Mouse (Mus musculus) left cerebral cortex, adult 8-10 months (tissue): ENCODE data around the gene Map2. TPM values are rescaled to one million over a fixed set of nuclear protein-coding genes. Genes with fewer than 3 reads are reported as not detected.

Source experiments
- DNase-seq, 2 experiments: peaks; one replicate each; pipeline ENCODE4 v3.0.0; 2022; ENCODE audit warnings: low spot score in 2 of 2
- total RNA-seq, 4 experiments: library from RNA; stranded (reverse); gene quantifications; 2 replicates each; pipeline ENCODE4 v1.2.4; 2022

Map2 gene
- total RNA-seq, 4 experiments from 2014 or later: 960 to 1,199 (median 1,078) TPM

DNA sequence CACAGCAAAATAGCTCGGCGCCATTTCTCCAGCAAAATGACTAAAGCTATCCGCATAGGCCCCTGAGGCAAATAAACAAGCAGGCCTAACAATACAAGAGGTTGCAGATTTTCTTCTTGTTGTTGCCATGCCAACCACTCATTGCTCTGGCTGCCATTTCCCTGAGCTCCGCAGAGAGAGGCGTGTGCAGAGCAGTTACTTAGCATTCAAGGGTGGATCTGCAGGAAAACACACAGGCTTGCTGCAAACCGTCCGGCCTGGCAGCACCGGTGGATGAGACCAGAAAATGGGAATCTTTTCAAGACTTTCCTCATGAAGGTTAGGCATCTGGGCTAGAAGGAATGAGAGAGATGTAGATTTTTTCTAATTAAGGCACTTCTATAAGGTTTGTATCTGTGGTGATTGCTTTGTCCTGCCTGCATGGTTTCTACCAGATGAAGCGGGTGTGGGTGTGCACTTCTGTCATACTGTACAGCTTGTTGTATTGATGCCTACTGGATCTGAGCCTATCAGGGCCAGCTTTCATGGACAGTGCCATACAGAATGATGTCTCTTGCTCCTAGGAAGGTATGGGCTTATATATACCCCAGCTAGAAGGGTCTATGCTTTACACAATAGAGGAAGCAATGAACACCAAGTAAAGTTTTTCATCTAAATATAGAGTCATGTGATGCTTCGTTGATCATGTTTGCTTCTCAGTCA lies 211.8 kb downstream of the Map2 start:
- peak in 1 of 2 experiments; percentile 74 for DNase-seq

DNA sequence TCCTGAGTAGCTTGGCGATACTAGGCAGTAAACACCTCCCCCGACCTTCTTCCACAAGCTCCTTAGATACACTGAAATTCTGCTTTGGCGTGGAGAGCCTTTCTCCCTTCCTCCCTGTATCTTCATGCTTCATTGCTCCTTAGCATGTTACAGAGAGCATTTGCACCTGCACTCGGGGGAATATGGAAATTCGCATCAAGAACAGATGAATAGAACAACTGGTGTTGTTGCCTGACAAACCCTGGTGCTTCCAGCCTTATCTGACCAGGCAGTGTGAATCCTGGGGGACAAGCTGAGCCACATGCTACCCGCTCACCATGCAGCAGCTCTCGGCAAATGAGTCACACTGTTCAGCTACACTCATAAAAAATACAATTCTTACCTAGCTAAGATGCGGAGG lies 213.5 kb downstream of the Map2 start:
- DNase-seq: peak in 1 of 2 experiments; percentile 68

DNA sequence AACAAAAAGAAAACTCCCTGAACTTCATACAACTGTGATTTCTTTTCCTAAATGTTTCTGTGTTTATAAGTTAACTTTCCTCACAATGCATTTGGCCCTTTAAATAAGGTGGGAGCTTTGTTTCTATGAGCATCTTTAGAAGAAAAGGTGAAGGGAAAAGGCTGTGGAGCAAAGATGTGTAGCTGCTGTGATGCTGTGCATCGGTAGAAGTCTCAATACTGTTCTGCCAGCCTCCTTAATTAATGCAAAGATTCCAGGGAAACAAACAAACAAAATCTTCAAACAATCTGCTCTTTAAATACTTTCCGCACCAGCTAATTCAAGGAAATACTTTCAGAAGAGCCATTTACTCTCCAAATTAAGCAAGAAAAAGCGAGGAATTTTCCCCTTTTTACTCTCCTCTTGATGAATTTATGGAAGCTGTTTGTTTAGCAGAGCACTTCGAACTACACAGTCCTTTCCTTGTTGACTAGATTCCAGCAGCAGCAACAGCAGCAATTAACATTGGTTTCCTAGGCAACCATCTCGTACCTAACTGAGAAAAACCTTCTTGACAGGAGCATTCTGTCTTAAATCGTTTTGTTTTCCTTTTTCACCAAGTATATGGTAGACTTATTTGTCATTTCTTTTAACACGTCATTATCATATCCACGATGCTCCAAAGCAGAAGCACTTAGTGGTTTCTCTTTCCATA lies 220.0 kb downstream of the Map2 start:
- no peak for DNase-seq

DNA sequence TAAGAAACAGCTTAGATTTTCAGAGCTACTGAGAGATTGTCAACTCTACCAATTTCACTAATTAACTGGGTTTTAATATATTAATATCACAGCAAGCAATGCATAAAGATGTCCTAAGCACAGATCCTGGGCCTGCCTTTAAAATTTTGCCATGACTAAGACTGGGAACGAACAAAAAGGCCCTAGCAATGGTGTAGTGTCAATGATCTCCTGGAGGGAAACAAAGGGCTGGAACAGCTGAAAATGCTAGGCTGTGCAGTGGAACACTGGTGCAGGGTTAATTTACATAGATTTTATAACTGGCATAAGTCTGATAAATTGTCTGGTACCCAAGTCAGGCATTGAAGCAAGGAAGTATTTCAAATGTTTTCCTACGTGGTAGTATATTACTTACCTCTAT lies 220.8 kb downstream of the Map2 start:
- DNase-seq: no peak

DNA sequence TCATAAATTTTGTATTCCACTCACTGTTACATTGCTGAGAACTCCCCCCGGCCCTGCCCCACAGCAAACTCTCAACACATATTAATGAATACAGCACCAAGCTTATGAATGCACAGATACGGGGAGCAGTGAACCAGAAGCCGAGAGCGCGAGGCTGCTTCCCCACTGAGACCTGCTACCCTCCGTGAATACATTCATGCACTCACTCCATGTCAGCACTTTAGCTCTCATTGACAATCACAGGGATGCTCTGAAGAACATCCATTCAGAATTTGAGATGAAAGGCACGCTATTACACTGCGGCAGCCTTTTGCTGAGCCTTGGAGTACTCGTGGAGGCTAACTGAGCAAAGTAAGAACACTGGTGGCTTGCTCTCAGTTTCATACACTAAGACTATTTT lies 226.8 kb downstream of the Map2 start:
- no peak for DNase-seq

DNA sequence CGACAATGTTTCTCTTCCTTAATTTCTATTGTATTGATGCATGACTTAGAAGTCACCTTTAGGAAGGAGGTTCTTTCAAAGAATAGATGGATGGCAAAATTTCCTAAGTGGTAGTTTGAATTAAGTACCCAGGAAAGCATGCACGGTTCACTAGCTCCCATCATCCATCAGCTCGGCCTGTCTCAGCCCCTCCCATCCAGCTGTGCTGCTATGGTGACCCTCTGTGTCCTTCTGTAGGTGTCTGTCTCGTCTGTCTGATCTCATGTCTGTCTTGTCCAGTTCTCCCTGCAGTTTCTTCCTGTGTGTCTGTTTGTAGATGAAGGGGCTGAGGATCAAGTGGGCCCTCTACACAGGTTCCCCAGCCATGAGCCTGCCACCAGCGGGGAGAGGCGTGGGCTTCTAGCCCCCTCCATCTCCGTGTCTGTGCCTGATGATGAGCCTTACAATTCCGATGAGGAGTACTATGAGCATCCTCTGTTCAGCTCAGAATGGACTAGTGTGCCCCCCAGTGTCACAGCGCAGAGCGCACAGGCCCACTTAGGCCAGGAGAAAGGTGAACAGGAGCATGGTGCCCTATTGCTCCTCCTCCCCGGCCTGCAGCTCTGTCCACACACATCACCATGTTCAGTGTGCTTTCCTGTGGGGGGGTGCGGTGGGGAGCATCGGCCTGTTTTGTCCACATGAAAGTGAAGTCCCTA lies 232.3 kb downstream of the Map2 start:
- DNase-seq: no peak

DNA sequence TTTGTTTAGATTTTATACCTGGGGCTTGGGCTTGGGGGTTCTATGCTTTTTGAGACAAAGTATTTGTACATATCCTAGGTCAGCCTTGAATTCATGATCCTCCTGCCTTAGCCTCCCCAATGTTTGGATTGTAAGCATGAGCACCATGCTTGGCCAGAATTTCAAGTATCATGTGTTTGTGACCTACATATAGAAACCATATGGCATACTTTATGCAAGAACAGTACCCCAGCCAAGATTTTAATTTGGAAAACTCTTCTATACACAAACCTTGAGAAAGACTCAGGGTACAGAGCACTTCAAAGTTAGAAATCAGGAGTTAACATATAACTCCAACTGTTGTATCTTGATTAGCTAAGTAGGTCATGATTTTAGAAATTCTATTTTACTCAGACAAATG lies 243.3 kb downstream of the Map2 start:
- no peak for DNase-seq

DNA sequence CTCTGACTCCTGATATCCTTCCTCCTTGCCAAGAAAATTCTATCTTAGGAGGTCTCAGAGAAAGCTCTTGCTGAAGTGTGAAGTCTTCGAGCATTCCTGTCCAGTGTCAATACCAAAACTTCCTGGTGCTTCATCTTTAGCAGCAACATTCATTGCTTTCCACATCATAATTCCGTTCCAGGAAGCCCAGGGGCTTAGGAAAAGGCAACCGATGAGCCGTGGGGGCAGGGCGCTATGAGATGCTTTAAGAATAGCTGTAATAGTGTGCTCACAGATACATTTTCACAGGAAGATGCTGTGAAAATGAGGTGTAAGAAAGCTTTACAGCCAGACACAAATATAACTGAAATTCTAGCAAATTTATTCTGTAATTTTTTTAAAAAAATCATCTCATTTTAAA lies 251.0 kb downstream of the Map2 start:
- no peak for DNase-seq

DNA sequence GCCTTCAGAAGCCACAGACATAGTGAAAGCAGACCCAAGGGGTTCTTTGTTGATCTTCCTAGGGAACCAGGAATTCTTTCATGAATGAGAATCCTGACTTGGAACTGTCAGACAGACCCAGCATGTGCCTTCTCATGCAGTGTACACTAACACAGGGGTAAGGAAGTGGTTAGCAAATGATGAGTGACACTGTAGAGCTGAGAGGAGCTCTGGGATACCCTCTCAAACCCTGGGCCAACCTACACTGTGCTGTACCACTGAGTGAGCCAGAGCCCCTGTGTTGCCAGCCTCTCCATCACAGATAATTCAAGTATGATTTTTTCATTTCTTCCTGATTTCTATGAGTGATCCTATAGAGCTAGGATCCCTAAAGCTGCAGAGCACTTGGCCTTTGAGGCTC lies 255.9 kb downstream of the Map2 start:
- no peak for DNase-seq

DNA sequence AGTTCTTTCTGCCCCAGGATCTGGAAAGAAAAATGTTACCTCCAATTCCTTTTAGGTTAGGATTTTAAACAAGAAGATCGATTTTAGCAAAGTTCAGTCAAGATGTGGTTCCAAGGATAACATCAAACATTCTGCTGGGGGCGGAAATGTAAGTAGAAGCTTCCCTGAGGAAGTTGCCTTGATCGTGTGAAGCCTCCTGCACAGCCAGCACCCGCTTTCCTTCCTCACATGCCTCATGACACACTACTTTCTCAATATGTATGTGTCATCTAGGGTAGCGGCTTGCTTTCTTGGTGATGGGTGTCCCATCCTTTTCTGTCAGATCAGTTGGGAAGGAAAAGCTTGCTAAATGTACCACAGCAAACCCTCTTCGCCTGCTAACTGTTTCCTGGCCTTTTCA lies 256.4 kb downstream of the Map2 start:
- no peak for DNase-seq

DNA sequence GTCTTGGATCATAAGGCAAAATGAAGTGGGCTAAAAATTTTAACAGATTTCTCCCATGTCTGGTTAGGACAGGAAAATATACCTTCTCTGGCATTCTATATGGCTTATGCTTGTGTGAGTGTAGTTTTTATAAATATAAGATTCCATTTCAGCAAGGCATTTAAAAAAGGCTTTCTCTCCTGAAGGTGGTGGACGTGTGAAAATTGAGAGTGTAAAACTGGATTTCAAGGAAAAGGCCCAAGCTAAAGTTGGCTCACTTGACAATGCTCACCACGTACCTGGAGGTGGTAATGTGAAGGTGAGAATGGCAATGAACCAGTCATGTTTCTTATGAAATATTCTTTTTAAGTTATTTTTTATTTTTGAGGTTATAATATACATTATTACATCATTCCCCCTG lies 263.0 kb downstream of the Map2 start:
- no peak for DNase-seq

DNA sequence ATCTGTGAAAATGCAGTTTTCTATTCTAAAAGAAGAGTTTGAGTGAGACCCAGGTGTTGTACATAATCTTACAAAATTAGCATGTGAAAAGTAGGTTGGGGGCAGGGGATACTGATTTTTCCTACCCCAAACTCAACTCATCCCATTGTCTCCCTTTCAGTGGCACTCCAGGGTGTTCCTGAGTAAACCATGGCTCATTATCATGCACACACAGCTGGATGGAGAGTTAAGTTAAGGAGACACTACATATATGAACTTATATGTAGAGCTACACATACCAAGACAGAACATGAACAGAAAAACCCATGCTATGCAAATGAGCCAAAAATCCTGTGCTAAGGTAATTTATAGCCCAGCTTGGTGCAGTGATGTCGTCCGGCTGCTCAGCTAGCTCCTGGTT lies 267.8 kb downstream of the Map2 start:
- DNase-seq: no peak

DNA sequence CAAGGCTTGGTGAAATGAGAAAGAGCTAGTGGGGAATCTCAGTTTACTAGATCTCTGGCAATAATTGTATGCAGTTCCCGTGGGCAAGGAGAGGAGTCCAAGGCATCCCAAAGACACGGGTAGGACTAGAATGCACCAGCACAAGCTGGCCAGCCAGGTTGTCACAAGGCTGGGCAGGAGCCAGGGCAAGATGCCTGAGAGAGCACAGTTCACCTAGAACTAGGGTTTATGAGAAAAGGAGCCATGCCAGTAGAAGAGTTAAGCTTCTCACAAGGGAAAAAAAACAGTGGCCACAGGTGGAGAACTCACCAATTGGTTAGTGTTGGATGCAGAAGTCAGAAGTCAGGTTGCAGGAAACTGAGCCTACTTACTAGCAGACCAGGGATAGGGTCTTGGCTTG lies 274.4 kb downstream of the Map2 start:
- no peak for DNase-seq

DNA sequence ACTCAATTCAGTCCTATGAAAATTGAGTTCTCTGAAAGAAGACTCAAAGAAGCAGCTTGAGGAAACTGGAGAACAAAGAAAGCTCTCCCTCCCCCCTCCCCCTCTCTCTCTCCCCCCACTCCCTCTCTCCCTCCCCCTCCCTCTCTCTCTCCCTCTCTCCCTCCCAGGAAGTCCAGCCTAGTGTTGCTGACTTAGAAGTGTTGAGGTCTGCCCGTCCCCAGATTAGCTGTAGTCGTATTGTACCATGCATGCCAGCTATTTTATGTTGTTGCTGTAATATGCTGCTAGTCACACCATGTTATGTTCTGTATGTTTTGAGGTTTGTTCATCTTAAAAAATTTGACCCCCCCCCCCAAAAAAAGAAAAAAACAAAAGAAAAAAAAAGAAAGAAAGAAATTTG lies 281.5 kb downstream of the Map2 start:
- no peak for DNase-seq

DNA sequence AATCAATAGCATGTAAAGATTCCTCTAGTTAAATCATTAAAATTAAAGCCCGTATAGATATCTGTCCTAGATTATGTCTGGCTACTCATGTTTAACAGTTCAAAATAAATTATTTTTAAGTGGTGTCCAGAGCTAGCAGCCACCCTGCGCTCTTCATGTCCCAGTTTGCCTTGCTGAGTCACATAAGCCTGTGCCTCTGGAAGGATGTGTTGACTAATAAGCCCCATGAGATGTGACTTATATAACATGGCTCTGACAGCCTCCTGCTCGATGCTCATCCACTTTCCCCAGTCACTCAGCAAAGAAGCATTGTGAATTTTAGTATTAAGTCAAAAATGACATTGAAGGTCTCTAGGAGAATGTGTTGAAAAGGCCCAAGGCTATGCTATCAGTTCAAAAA lies 282.7 kb downstream of the Map2 start:
- no peak for DNase-seq

DNA sequence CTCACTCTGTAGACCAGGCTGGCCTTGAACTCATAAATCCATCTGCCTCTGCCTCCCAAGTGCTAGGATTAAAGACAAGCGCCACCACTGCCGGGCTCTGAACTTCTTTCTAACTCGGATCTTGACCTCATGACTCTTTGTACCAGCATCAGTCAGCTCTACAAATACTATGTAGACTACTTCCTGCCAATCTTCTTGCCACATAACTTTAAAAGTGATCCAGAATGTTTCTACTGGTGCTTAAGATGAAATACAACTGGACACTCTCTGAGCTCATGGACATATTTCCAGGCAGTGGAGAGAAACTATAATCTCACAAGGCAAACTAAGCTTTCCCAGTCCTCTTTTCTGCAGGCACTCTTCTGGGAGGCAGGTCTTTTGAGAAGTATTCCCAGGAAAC lies 284.3 kb downstream of the Map2 start:
- DNase-seq: no peak

DNA sequence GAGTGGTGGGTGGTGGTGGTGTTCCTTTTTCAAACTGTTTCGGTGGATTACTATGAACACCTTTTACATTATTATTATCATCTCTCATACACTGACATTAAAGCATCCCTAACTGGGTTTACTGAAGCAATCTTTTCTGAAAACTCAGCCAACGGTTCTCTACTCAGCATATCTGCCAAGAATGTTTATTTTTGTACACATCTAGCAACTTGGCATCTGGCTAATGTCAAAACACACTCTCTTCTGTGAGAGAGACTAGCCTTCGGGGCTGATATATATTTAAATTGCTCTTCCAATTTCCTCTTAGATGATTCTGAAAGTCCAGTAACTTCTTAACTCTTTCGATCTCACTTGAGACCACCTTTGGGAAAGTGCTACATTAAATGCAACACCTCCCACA lies 285.8 kb downstream of the Map2 start:
- no peak for DNase-seq

DNA sequence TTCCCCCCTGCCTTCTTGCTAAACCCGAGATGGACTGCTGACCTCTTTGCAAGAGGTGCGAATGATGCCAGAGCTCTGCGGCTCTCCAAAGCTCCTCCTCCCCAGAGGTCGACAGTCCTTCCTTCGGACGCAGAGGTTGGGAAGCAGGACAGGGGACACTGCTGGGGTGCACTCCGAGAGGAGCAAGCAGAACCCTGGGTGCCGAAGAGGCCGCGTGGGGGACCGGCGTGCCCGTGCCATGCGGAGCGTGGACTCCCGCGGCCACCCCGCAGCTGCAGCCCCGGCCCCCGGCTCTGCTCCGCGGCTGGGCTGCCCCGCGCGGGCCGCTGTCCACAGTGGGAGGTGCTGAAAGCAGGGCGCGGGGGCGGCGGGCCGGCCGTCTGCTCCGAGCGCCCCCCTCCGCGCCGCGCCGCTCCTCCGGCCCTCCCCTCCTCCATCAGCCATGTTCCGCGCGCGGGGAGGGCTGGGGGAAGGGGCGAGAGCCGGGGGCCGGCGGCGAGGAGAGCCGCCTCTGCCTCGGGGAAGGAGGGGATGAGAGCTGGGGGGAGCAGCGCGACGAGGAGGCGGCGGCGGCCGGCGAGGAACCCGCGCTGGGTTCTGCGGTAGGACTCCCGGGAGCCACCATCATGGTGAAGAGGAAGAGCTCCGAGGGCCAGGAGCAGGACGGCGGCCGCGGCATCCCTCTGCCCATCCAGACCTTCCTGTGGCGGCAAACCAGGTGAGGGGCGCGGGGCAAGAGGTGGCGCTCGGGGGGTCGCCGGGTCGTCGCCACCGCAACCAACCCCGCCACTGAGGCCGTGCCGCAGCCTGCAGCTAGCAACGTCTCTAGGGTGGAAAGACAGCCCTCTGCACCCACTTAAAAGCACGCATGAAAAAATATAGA lies 293.0 kb downstream of the Map2 start, which contains the start of gene Unc80:
Unc80 (plus strand) TSS at position 547 of the 883 bp plus-strand sequence.
- peak; percentile 40 to 64 for DNase-seq

DNA sequence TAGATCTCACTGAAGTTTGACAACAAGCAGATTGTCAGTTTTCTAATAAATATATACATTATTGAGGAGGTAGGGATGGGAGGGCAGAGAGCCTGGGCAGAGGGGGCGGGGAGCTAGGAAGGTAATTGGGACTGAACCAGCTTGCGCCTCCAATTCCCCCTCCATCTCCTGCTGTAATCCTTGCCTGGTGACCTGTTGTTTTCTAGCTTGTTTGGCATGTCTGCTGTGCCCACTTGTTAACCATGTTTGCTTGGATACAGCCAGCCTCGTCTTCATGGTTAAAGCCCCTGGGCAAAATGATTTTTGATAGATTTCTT lies 293.6 kb downstream of the Map2 start:
- DNase-seq: no peak

DNA sequence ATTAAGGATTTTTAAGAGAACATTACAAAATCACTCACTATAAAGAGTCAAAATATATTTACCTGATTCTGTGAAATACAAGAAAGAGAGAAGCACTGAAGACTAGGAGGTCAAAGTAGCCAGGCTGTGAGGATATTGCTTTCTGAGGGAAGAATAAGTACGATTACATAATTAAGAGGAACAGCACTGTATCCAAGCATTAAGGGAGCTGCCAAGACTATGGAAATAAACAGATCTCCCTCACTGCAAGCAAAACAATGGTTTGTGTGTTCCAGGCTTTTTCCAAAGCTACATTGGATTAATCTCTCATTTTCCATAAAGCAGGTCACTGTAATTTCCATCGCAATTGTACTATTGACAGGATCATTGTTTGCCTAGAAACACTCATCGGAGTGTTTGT lies 307.7 kb downstream of the Map2 start:
- DNase-seq: no peak
